Mouse (Mus musculus) urinary bladder, postnatal 14 days (tissue): ENCODE measurements around the gene Gm21913.
"Not testable (repeated sequence)": the region's sequence is repeated elsewhere in the genome, so short reads cannot be mapped to it uniquely, and the experiment has no call there.

Source experiments
- DNase-seq: peaks from one replicate; pipeline ENCODE4 v3.0.0; 2021; ENCODE audit warnings: low spot score

Gm21913 gene

DNA sequence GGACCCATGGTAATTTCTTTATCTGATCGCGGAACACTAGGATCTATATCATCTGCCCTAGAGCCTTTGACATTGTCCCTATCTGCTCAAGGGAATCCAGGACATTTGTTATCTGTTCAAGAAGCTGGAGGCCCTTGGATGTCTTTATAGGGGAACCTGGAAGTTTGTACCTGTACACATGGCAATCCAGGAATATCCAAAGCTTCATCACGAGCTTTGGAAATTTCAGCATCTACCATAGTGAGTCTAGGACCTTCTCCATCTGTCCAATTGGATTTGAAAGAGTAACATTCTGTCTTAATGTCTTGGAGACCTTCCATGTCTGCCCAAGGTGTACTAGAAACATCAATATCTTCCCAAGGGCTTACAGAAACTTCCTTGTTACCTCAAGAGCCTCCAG, at the start of gene Gm21913:
TSS of gene Gm21913 (plus strand) at position 301 of the 400 bp plus-strand sequence.
- not testable (repeated sequence) for DNase-seq
